Mouse (Mus musculus) ES-Bruce4 (cell line): ENCODE data around the gene Pde4d.

Experiments used
- CTCF ChIP-seq: IDR thresholded peaks from one replicate; pipeline ENCODE4 v1.8.1; 2011; ENCODE audit warnings: low read depth, low read length
- EP300 ChIP-seq: IDR thresholded peaks from 2 replicates; pipeline ENCODE4 v1.6.1; 2011; ENCODE audit warnings: low read depth, low read length; ENCODE audit not compliant: insufficient read depth
- POLR2A ChIP-seq: IDR thresholded peaks from one replicate; pipeline ENCODE4 v1.8.1; 2011; ENCODE audit warnings: low read length; ENCODE audit not compliant: insufficient read depth

GRCm38 (mm10) chr13:109627265-109627664 lies 1177.5 kb downstream of the Pde4d start:
- TF ChIP-seq POLR2A: no peak
- no peak for TF ChIP-seq CTCF
- no peak for TF ChIP-seq EP300
